Mouse (Mus musculus) bone marrow macrophage, adult 2 months (primary cell): ENCODE measurements around the gene Ksr2.

Experiments
- CTCF ChIP-seq: IDR thresholded peaks from 2 replicates; pipeline ENCODE4 v1.5.1; 2012; ENCODE audit warnings: low read depth, mild to moderate bottlenecking, low read length, moderate library complexity
- POLR2A ChIP-seq: IDR thresholded peaks from 2 replicates; pipeline ENCODE4 v1.6.1; 2012; ENCODE audit warnings: mild to moderate bottlenecking, low read depth, low read length, borderline replicate concordance

- TF ChIP-seq CTCF (no peak), POLR2A (no peak)
Observed at GRCm38 (mm10) chr5:117388877-117389276, 24.9 kb upstream of the Ksr2 start, which contains the start of gene Rfc5.
